Mouse (Mus musculus) embryonic facial prominence, embryonic 10.5 days (tissue): ENCODE results near the gene Selenop. TPM values are rescaled to one million over a fixed set of nuclear protein-coding genes. Genes with fewer than 3 reads are reported as not detected.
"Not testable (repeated sequence)": the region's sequence is repeated elsewhere in the genome, so short reads cannot be mapped to it uniquely, and the experiment has no call there.

Experiments
- DNase-seq: peaks from one replicate; pipeline ENCODE4 v3.0.0-alpha.2; 2017; ENCODE audit warnings: low spot score
- H3K27ac ChIP-seq: fragments of 300-500 bp; sonication (generic); replicated peaks from 2 replicates; pipeline ENCODE4 v1.5.1; 2016; ENCODE audit warnings: mild to moderate bottlenecking
- H3K27me3 ChIP-seq: fragments of 300-500 bp; sonication (generic); replicated peaks from 2 replicates; pipeline ENCODE4 v1.6.1; 2016; ENCODE audit warnings: low read depth, mild to moderate bottlenecking; ENCODE audit not compliant: poor library complexity, severe bottlenecking
- H3K36me3 ChIP-seq: fragments of 300-500 bp; sonication (generic); replicated peaks from 2 replicates; pipeline ENCODE4 v1.6.1; 2016; ENCODE audit warnings: mild to moderate bottlenecking, moderate library complexity
- H3K4me1 ChIP-seq: fragments of 300-500 bp; sonication (generic); 2 replicates; pipeline ENCODE4 v1.6.1; 2016
- H3K4me3 ChIP-seq: fragments of 300-500 bp; sonication (generic); 2 replicates; pipeline ENCODE4 v1.5.1; 2016; ENCODE audit warnings: mild to moderate bottlenecking, moderate library complexity
- H3K9me3 ChIP-seq: fragments of 300-500 bp; sonication (generic); 2 replicates; pipeline ENCODE4 v1.6.1; 2016; ENCODE audit warnings: mild to moderate bottlenecking
- WGBS: fragments of 180-500 bp; shearing (Covaris S2); methylation state at CpG from one replicate; pipeline ENCODE4 v1.1.7; 2016; 5-methylcytosine and 5-hydroxymethylcytosine counted together
- polyA plus RNA-seq: library from polyadenylated mRNA; unstranded; fragments of >200 nt; fragmentation: Nextera tagmentation; extraction: Ambion mirVana; gene quantifications from 2 replicates; pipeline ENCODE4 v1.2.1, GENCODE M21; 2016

Selenop gene
- 53.5 and 62.5 TPM in 2 replicates for polyA plus RNA-seq

GRCm38 (mm10) chr15:3268247-3268646, at the start of gene Selenop:
Gene Selenop, plus strand, starts transcription at chr15:3268547.
- Histone ChIP-seq H3K4me3 (no peak within 1 kb of the TSS), H3K9me3 (no peaks in the 10 kb centered on the region), H3K27ac (0 out of 2 replicates have a peak within 1 kb of the TSS, but pooled peaks have one; percentile 30), H3K4me1 (peaks cover 22% of the 10 kb centered on the region), H3K36me3 (no peaks in the 10 kb centered on the region), H3K27me3 (no peaks in the 10 kb centered on the region)
- WGBS, result 88% methylated on average over 6 of the region's 6 CpGs
- DNase-seq, result no peak

- H3K27me3 ChIP-seq, H3K4me1 ChIP-seq, H3K36me3 ChIP-seq, H3K4me3 ChIP-seq, DNase-seq, H3K9me3 ChIP-seq, H3K27ac ChIP-seq: not testable (repeated sequence)
- WGBS, result 93% methylated on average over 4 of the region's 4 CpGs
Observed at GRCm38 (mm10) chr15:3218668-3219067, 49.7 kb upstream of the Selenop start.

- H3K36me3 ChIP-seq, result no peaks in the 10 kb centered on the region
- 92% methylated on average over 5 of the region's 5 CpGs for whole genome bisulfite sequencing
- H3K27me3 ChIP-seq, result no peaks in the 10 kb centered on the region
- H3K9me3 ChIP-seq, result no peaks in the 10 kb centered on the region
- DNase-seq, result no peak
- H3K4me1 ChIP-seq, result no peaks in the 10 kb centered on the region
- H3K27ac ChIP-seq, result no peak overlapping the region
- H3K4me3 ChIP-seq, result no peak overlapping the region
Observed at GRCm38 (mm10) chr15:3222803-3223437, 45.4 kb upstream of the Selenop start.

DNA sequence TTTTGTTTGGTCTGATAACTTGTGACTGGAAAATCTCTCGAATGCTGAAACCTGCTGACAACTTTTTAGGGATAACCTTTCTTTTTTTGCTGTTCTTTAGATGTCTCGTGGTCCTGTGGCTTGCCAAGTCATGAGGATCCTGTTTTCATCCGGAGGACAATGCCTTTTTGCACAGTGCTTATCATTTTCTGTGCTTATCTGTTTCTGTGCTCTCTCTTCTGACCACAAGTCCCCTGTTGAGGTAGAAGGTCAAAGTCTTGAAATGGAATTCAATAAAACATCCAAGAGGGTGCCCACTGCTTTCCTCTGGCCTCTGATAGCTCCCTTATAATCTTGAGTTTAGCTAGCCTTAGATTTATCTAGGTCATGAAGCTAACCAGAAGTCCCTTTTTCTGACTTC, 41.8 kb upstream of the Selenop start:
- Histone ChIP-seq H3K4me1 (peaks cover 5% of the 10 kb centered on the region; the same call in 1 of the 2 replicates), H3K36me3 (no peaks in the 10 kb centered on the region), H3K27me3 (no peaks in the 10 kb centered on the region), H3K27ac (no peak overlapping the region), H3K4me3 (no peak overlapping the region), H3K9me3 (no peaks in the 10 kb centered on the region)
- WGBS, result 83% methylated on average over 3 of the region's 3 CpGs
- DNase-seq, result no peak

GRCm38 (mm10) chr15:3228185-3228584, 40.2 kb upstream of the Selenop start:
- H3K27me3 ChIP-seq, result no peaks in the 10 kb centered on the region
- no peak overlapping the region for H3K27ac ChIP-seq
- WGBS, result 57% methylated on average over 2 of the region's 2 CpGs
- no peak overlapping the region for H3K4me3 ChIP-seq
- H3K4me1 ChIP-seq, result peaks cover 13% of the 10 kb centered on the region; the same call in 1 of the 2 replicates
- no peaks in the 10 kb centered on the region for H3K36me3 ChIP-seq
- DNase-seq, result no peak
- H3K9me3 ChIP-seq, result no peaks in the 10 kb centered on the region

GRCm38 (mm10) chr15:3228990-3229389, 39.4 kb upstream of the Selenop start:
- Histone ChIP-seq H3K4me1 (peaks cover 17% of the 10 kb centered on the region; the same call in 1 of the 2 replicates), H3K27ac (no peak overlapping the region), H3K4me3 (no peak overlapping the region), H3K36me3 (no peaks in the 10 kb centered on the region), H3K27me3 (no peaks in the 10 kb centered on the region), H3K9me3 (no peaks in the 10 kb centered on the region)
- 87% methylated on average over 6 of the region's 6 CpGs for WGBS
- no peak for DNase-seq

DNA sequence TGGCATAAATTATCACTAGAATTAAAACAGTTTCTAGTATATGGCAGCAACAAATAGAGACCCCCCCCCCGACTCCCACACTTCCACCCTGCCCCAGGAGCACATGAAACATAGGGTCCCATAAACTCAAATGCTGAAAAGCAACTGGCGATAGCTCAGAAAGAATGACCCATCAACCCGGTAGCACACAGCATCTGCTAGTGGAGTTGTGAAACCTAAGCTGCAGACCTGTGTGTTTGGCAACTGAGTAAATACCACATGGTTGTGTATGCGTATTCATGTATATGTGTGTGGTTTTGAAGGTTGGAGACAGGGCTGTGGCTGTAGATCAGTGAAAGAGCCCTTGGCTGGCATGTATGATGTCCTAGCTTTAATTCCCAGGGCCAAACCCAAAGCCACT, 37.3 kb upstream of the Selenop start:
- WGBS, result 86% methylated on average over 4 of the region's 4 CpGs
- no peaks in the 10 kb centered on the region for H3K27me3 ChIP-seq
- H3K4me3 ChIP-seq, result no peak overlapping the region
- H3K4me1 ChIP-seq, result peaks cover 17% of the 10 kb centered on the region; the same call in 1 of the 2 replicates
- H3K27ac ChIP-seq, result no peak overlapping the region
- H3K36me3 ChIP-seq, result no peaks in the 10 kb centered on the region
- no peak for DNase-seq
- H3K9me3 ChIP-seq, result no peaks in the 10 kb centered on the region

- H3K4me3 ChIP-seq, result no peak overlapping the region
- H3K27me3 ChIP-seq, result no peaks in the 10 kb centered on the region
- H3K27ac ChIP-seq, result no peak overlapping the region
- WGBS, result 40% methylated on average over 9 of the region's 9 CpGs
- no peaks in the 10 kb centered on the region for H3K36me3 ChIP-seq
- no peaks in the 10 kb centered on the region for H3K9me3 ChIP-seq
- DNase-seq, result peak; percentile 15
- peaks cover 17% of the 10 kb centered on the region; the same call in 1 of the 2 replicates for H3K4me1 ChIP-seq
Observed at GRCm38 (mm10) chr15:3232168-3232835, 36.0 kb upstream of the Selenop start.

DNA sequence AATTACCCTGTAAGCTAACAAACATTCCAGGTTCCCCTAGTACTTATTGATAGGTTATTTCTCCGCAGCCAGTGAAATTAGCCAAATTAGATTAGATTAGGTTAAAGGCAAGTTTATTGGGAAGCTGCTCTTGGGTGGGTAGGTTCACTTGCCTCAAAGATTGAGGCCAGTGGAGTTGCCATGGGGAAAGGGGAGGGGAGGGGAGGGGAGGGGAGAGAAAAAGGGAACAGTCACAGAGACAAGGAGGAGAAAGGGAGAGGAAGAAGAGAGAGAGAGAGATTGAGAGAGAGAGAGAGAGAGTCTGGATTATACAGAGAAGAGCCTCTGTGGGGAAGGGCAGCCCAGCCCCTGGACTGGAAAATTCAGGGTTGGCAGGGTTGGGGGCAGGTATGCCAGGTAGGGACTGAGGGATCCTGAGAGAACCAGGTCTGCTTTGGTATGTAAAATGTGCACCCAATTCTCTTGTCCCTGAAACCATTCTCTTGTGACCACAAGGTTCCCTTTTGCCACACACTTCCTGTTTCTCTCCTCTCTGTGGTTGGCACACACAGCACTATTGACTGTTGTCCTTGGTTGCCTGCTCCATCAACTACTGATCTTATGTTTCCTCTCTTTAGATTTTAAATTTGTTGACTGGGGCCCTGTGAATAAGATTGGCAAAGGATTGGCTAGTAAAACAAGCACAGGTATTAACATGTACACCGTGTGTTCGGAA, 34.4 kb upstream of the Selenop start:
- H3K36me3 ChIP-seq, result no peaks in the 10 kb centered on the region
- no peak overlapping the region for H3K27ac ChIP-seq
- H3K4me3 ChIP-seq, result no peak overlapping the region
- H3K27me3 ChIP-seq, result no peaks in the 10 kb centered on the region
- no peaks in the 10 kb centered on the region for H3K9me3 ChIP-seq
- DNase-seq, result no peak
- peaks cover 17% of the 10 kb centered on the region; the same call in 1 of the 2 replicates for H3K4me1 ChIP-seq
- WGBS, result 92% methylated on average over 3 of the region's 3 CpGs

- no peak for DNase-seq
- Histone ChIP-seq H3K27me3 (no peaks in the 10 kb centered on the region), H3K9me3 (no peaks in the 10 kb centered on the region), H3K4me1 (peaks cover 12% of the 10 kb centered on the region; the same call in 1 of the 2 replicates), H3K36me3 (no peaks in the 10 kb centered on the region), H3K27ac (no peak overlapping the region), H3K4me3 (no peak overlapping the region)
- 86% methylated on average over 2 of the region's 2 CpGs for WGBS
Observed at GRCm38 (mm10) chr15:3236338-3236737, 32.0 kb upstream of the Selenop start.

GRCm38 (mm10) chr15:3237963-3238362, 30.4 kb upstream of the Selenop start:
- Histone ChIP-seq H3K27ac (no peak overlapping the region), H3K4me3 (no peak overlapping the region), H3K9me3 (no peaks in the 10 kb centered on the region), H3K4me1 (peaks cover 6% of the 10 kb centered on the region; the same call in 1 of the 2 replicates), H3K36me3 (no peaks in the 10 kb centered on the region), H3K27me3 (no peaks in the 10 kb centered on the region)
- DNase-seq, result no peak
- 76% methylated on average over 1 of the region's 1 CpGs for WGBS

GRCm38 (mm10) chr15:3245036-3245435, 23.3 kb upstream of the Selenop start:
- H3K4me3 ChIP-seq, H3K27me3 ChIP-seq, H3K36me3 ChIP-seq, H3K4me1 ChIP-seq, H3K9me3 ChIP-seq, H3K27ac ChIP-seq, DNase-seq: not testable (repeated sequence)
- WGBS, result 92% methylated on average over 10 of the region's 10 CpGs
